Mouse (Mus musculus) megakaryocyte, embryonic 14.5 days (primary cell): ENCODE measurements around the gene Arhgap27.

Source experiments
- FLI1 ChIP-seq: IDR thresholded peaks from 2 replicates; pipeline ENCODE4 v1.6.1; 2012; ENCODE audit warnings: low read length, inconsistent platforms, mixed read lengths
- GATA1 ChIP-seq: IDR thresholded peaks from 3 replicates; pipeline ENCODE4 v1.6.1; 2012; ENCODE audit warnings: mixed read lengths, low read length, inconsistent platforms, borderline replicate concordance

DNA sequence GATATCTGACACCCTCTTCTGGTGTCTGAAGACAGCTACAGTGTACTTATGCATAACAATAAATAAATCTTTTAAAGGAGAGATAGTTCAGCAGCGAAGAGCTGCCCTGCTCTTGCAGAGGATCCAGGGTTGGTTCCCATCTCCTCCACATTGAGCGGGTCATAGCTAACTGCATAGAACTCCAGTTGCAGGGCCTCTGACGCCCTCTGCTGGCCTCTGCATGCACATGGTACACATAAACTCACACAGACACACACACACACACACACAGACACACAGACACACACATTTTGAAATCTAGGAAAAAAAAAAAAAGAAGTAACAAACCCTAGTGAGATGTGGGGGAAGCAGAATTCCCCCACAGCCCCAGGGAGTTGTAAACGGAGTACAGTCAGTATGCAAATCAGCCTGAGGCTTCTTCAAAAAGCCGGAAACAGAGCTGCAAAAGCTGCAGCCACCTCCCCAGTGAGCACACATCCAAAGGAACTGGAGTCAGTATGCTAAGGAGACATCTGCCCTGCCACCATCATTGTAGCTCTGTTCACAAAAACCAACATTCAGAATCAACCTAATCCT, 11.2 kb downstream of the Arhgap27 start:
- TF ChIP-seq FLI1 (no peak), GATA1 (no peak)
